Mouse (Mus musculus) spleen, embryonic (tissue): ENCODE results near the gene Olfr1257.
"Not testable (repeated sequence)": the region's sequence is repeated elsewhere in the genome, so short reads cannot be mapped to it uniquely, and the experiment has no call there.

Experiments used
- CTCF ChIA-PET: fragments of 350-600 bp; sonication (Branson Sonifier 250); formaldehyde crosslinking; loops from one replicate; lab custom pipeline; 2022; lab: Charles Lee

Olfr1257 gene

GRCm38 (mm10) chr2:89878137-89878536 lies at the start of gene Olfr1257:
Gene Olfr1257, plus strand, starts transcription at chr2:89878437.
- CTCF ChIA-PET: no interaction called here

- CTCF ChIA-PET: no interaction called here
These were observed 36.8 kb upstream of the Olfr1257 start, which contains the start of gene Olfr1256 for GRCm38 (mm10) chr2:89841455-89841854. Gene Olfr1256, minus strand, starts transcription at chr2:89841555.

- CTCF ChIA-PET: no interaction called here
These were observed 30.1 kb upstream of the Olfr1257 start, which contains the start of gene Olfr48 for GRCm38 (mm10) chr2:89848105-89848504. Gene Olfr48, minus strand, starts transcription at chr2:89848205.

- CTCF ChIA-PET: no interaction called here
These were observed 29.0 kb upstream of the Olfr1257 start for GRCm38 (mm10) chr2:89849230-89849629.

- CTCF ChIA-PET: not testable (repeated sequence)
These were observed 34.4 kb downstream of the Olfr1257 start for GRCm38 (mm10) chr2:89912616-89913015.

- CTCF ChIA-PET: interaction anchor here (0.5 kb wide), 1 partner anchor 1725 kb away, joined by 5 read pairs; no protein-coding TSS in a partner anchor
These were observed 48.8 kb downstream of the Olfr1257 start, which contains the start of gene Olfr1258 for GRCm38 (mm10) chr2:89927009-89927408. Gene Olfr1258, plus strand, starts transcription at chr2:89927309.
